Mouse (Mus musculus) embryonic fibroblast, embryonic 13.5 days (primary cell): Measurements from ENCODE around the gene Cpeb1. TPM values are rescaled to one million over a fixed set of nuclear protein-coding genes. Genes with fewer than 3 reads are reported as not detected.

Experiments used
- H3K27ac ChIP-seq: 2 replicates; pipeline ENCODE4 v1.5.1; 2012; ENCODE audit warnings: low read length, control low read depth, inconsistent platforms; ENCODE audit not compliant: insufficient read depth
- H3K4me1 ChIP-seq: 2 replicates; pipeline ENCODE4 v1.6.1; 2011; ENCODE audit warnings: low read length; ENCODE audit not compliant: control insufficient read depth, insufficient read depth
- H3K4me3 ChIP-seq: 2 replicates; pipeline ENCODE4 v1.5.1; 2011; ENCODE audit warnings: mild to moderate bottlenecking, control low read depth, low read length; ENCODE audit not compliant: insufficient read depth
- CTCF ChIP-seq: IDR thresholded peaks from 2 replicates; pipeline ENCODE4 v1.5.1; 2011; ENCODE audit warnings: mild to moderate bottlenecking, control low read depth, low read length, moderate library complexity, borderline replicate concordance; ENCODE audit not compliant: insufficient read depth
- POLR2A ChIP-seq: IDR thresholded peaks from 2 replicates; pipeline ENCODE4 v1.6.1; 2011; ENCODE audit warnings: low read depth, mild to moderate bottlenecking, control low read depth, low read length, moderate library complexity
- polyA plus RNA-seq: library from polyadenylated mRNA; stranded (reverse); fragments of >200 nt; gene quantifications from 2 replicates; pipeline ENCODE4 v1.2.4, GENCODE M21; 2011; ENCODE audit warnings: low read depth; ENCODE audit not compliant: missing spikeins, insufficient read length

Gene Cpeb1
- polyA plus RNA-seq, 1 experiment, result 37.4 TPM

DNA sequence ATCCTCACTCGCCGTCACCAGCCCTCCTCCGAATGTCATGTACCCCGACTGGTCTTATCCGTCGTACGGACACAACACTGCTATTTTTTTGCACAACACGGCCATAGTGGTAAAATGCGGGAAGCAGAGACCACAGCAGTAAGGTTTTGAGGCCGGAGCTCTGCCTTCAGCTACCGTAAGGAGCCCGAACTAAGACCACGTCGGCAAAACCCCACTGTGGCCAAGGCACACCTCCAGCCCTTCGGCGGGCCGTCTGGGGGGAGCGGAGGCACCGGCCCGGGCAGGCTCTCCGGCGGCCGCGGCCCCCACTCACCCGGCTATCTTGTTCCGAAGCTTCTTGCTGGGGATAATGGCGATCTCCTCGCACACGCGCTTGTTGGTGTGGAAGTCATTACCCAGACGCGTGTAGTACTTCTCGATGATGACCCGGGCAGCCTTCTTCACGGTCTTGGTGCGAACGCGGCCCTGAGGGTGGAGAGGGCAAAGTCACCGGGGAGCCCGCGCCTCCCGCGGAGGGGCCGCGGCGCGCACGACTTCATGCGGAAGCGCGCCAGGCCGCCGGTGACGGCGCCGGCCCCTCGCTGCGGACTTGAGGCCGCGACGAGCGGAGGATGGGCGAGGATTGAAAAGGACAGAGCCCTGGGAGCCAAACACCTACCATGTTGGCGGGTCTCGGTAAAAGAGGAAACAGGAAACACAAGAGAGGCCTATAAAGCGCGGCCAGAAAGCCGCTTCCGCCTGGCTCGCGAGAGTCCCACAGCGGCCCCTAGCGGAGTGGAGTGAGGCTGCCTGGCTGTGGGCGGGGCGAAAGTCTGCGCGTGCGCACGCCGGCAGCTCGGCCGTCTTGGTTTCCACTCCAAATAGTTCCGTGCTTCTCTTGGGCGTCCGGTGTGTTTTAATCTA is 110.5 kb downstream of the Cpeb1 start, which contains the start of gene Rps17:
Rps17 (minus strand) TSS at position 711 of the 903 bp plus-strand sequence.
- TF ChIP-seq CTCF (peak; percentile 71), POLR2A (peak; percentile 77)
- H3K4me1 ChIP-seq, result peaks cover 8% of the 10 kb centered on the region
- peak within 1 kb of the TSS; percentile 95 for H3K4me3 ChIP-seq
- H3K27ac ChIP-seq, result peak within 1 kb of the TSS; percentile 46

DNA sequence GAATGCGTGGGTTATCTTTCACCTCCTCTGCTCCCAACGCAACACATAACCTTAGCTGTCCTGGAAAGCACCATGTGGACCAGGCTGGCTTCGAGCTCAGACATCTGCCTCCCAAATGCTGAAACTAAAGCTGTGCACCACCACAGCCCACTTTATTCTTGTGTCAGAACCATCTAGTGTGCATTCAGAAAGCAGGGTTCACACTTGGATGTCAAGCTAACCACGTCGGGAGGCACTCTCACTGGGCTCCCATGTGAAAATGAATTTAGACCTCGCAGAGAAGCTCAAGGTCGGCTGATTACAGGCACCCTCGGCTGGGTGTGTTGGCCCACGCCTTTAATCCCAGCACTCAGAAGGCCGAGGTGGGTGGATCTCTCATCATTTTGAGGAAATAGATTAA is 111.4 kb downstream of the Cpeb1 start:
- Histone ChIP-seq H3K27ac (no peak overlapping the region), H3K4me3 (peak overlapping the region; percentile 95), H3K4me1 (peaks cover 8% of the 10 kb centered on the region)
- no peak for TF ChIP-seq POLR2A
- TF ChIP-seq CTCF, result no peak

DNA sequence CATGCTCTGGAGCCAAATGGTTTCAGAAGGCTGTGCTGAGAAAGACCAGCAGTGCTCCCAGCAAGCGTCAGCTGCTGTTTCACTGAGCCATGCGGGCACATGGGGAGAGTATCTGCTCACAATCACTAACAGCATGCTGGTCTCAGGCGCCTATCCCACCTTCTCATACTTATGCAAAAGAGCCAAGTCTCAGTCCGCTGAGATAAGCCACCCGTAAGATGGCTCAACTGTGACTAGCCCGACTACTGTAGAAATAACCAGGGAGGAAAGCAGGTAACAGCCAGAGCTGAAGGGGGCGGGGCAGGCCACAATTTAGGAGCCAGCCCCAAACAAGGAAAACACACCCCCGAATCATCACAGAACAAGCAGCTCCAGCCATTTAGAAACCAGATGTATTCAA is 111.9 kb downstream of the Cpeb1 start:
- H3K27ac ChIP-seq, result no peak overlapping the region
- TF ChIP-seq POLR2A, result 0 out of 2 replicates have a peak, but pooled peaks have one; percentile 11
- TF ChIP-seq CTCF, result no peak
- H3K4me1 ChIP-seq, result peaks cover 8% of the 10 kb centered on the region
- H3K4me3 ChIP-seq, result peak overlapping the region; percentile 95

DNA sequence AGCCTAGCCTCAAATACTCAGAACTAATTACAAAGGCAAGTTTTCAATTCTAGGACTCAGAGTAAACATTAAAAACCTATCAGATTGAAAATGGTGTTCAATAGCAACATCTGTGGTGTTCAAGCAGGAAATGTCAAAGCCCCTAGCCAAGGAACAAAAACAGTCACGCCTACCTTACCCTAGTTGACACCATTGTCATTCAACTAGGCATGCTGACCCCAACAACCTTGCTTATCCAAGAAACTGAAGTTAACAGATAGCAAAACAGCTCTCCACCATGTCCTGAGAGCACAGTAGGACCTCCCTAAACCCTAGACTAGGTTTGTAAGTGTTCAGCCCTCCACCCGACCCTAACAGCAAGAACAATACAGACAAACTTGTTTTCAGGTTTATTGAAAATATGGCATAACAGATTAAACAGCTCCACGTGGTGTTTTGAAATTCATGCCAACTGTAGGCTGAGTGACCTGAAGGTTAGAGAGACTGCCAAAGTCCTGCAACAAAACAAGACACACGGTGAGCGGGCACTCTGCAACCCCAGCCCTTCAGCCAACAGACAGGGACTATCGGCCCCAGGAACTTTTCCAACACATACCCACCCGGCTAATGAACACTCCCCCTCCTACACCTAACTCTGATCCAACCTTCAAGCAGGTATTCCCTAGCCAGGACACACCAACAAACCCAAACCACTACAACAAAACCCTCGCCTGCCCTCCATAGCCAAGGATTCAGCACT is 112.7 kb downstream of the Cpeb1 start:
- TF ChIP-seq POLR2A (no peak), CTCF (no peak)
- Histone ChIP-seq H3K4me3 (peak overlapping the region; percentile 95), H3K27ac (no peak overlapping the region), H3K4me1 (peaks cover 8% of the 10 kb centered on the region)

DNA sequence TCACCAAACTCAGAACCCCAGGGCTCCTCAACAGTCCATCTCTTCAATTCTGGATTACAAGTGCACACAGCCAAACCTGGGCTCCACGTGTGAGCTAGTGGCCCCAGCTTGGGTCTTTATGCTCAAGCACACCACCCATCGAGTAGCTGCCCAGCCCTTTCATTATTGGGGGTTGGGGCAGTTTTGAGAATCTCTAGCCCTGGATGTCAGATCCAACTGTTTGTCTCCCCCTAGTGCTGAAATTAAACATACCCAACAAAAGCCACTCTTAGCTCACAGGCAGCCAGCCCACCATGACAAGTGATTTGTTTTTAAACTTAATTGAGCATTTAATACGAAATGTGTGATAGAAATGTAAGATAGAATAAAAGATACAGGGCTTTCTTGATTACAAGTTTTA is 113.7 kb downstream of the Cpeb1 start:
- no peak for TF ChIP-seq CTCF
- no peak for TF ChIP-seq POLR2A
- Histone ChIP-seq H3K27ac (no peak overlapping the region), H3K4me1 (peaks cover 8% of the 10 kb centered on the region), H3K4me3 (no peak overlapping the region)

DNA sequence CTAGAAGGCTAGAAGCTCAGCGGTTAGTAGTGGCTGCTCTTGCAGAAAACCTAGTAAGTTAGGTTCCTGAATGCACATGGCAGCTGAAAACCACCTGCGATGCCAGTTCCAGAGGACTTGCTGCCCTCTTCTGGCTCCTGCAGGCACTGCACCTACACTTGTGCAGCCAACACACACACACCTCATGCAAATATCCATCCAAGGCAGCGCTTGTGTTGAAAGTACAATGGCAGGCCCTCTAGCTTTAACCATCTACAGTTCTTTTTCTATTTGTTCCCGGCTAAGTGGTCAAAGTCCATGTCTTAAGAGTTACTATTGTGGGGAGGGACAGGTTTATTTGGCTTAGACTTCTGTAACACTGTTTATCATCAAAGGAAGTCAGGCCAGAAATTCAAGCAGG is 115.5 kb downstream of the Cpeb1 start:
- TF ChIP-seq CTCF (peak; percentile 87), POLR2A (no peak)
- peaks cover 8% of the 10 kb centered on the region for H3K4me1 ChIP-seq

DNA sequence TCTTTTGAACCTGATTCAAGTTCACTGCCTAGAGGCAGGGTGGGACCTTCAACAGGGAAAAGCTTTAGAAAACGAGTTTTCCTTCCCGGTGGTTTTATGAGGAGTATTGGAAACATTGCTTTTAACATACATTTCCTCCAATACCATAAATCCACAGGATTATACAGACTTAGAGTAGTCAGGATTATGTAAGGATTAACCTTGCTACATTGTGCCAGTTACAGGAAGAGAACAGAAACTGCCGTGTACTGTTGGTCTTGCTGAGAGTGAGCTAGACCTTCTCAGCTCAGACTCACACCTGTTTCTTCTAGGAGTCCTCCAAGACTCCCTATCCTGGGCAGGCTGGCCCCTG is 116.8 kb downstream of the Cpeb1 start:
- TF ChIP-seq CTCF (no peak), POLR2A (no peak)
- Histone ChIP-seq H3K4me3 (no peak overlapping the region), H3K27ac (no peak overlapping the region), H3K4me1 (peaks cover 8% of the 10 kb centered on the region)

More for the DNA sequence above, 115.5 kb downstream of the Cpeb1 start:
- no peak overlapping the region for H3K27ac ChIP-seq
- no peak overlapping the region for H3K4me3 ChIP-seq

DNA sequence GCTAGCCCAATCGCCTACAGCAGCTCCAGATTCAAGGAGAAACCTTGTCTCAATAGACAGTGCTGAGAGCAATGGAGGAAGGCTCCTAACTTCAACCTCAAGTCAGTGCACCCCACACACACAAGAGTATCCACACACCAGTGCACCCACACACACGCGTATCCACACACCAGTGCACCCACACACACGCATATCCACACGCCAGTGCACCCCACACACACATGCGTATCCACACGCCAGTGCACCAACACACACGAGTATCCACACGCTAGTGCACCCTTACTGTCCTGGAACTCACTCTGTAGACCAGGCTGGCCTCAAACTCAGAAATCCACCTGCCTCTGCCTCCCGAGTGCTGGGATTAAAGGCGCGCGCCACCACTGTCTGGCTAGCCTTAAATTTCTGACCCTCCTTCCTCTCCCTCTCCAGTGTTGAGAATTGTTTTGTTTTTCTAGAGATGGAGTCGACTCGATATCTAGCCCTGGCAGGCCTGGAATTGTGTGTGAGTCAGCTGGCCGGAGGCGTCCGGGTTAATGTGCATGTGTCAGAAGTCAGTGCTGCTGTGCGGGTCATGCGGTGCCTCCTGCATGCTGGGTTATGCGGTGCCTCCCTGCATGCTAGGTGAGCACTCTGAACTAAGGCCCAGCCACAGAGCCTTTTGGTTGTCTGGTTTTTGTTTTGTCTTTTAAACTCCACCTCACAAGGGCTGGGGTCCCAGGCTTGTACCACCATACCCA is 117.3 kb downstream of the Cpeb1 start:
- no peak overlapping the region for H3K4me3 ChIP-seq
- no peak for TF ChIP-seq CTCF
- no peak for TF ChIP-seq POLR2A
- H3K27ac ChIP-seq, result no peak overlapping the region
- peaks cover 7% of the 10 kb centered on the region for H3K4me1 ChIP-seq

DNA sequence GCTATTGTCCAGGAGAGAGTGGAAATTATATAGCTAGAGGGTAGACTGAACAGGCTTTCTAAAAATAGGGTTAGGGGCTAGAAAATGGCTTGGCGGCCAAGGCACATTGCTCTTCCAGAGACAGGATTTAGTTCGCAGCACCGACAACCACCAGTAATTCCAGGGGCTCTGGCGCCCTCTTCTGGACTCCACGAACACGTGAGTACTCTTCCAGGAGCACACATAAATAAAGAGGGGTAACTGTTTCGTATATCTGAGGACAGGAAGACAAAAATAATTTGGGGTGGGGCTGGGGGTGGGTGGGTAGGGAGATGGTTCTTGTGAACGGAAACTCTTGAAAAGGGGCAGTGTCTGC is 118.9 kb downstream of the Cpeb1 start:
- Histone ChIP-seq H3K4me1 (no peaks in the 10 kb centered on the region), H3K27ac (no peak overlapping the region), H3K4me3 (no peak overlapping the region)
- TF ChIP-seq POLR2A, result no peak
- TF ChIP-seq CTCF, result peak; percentile 43; the same call in 1 of the 2 replicates
